Mouse (Mus musculus): ENCODE measurements around the gene Vmn2r49.
"Not testable (repeated sequence)": the region's sequence is repeated elsewhere in the genome, so short reads cannot be mapped to it uniquely, and the experiment has no call there.

The Vmn2r49 gene

GRCm38 (mm10) chr7:9992157-9992556 lies at the start of gene Vmn2r49:
Vmn2r49 (minus strand) TSS chr7:9992257.
- in situ Hi-C loops (cut with MboI; ENCODE audit: low sequenced_read_pairs), result not testable (repeated sequence)

GRCm38 (mm10) chr7:9953485-9953884 lies 38.6 kb downstream of the Vmn2r49 start, which contains the start of gene Vmn2r48:
Vmn2r48 (minus strand) TSS chr7:9953585.
- in situ Hi-C loops (cut with MboI; ENCODE audit: low sequenced_read_pairs), result not testable (repeated sequence)

Measured in CH12F3 (cell line).